12 mouse cellular contexts compared by ENCODE assay signal in genomic region chr5:98856356-98856755, GRCm38 (mm10). TPM values are rescaled to one million over a fixed set of nuclear protein-coding genes. Genes with fewer than 3 reads are reported as not detected.
DNase-seq lines count a peak whose midpoint lies in the region; ATAC-seq and TF ChIP-seq lines count a peak whose summit lies in the region.
"Had no signal": no experiment of that assay in that cellular context is flagged by ENCODE, and none has a peak within 500 bp of the region (broad histone marks: within the 10 kb centered on the region; RNA-seq: fewer than 3 reads in every experiment).

No protein-coding gene starts in this region.

- TF ChIP-seq CTCF in stomach, postnatal 0 days (IDR thresholded peaks at IDR 0.05; ENCODE audit: low read depth), result no peak

- no peaks in the 10 kb centered on the region for H3K9me3 ChIP-seq in hindbrain, embryonic 10.5 days
- H3K9me3 ChIP-seq in hindbrain, embryonic 12.5 days (replicated peaks), result no peaks in the 10 kb centered on the region
- H3K9me3 ChIP-seq in limb, embryonic 13.5 days, result no peaks in the 10 kb centered on the region
- no peaks in the 10 kb centered on the region for H3K9me3 ChIP-seq in stomach, postnatal 0 days (ENCODE audit: control insufficient read depth, low read length)
- H3K9me3 ChIP-seq: liver, embryonic 12.5 days had no signal

- H3K4me3 ChIP-seq in hindbrain, embryonic 10.5 days, result no peak overlapping the region
- no peak overlapping the region for H3K4me3 ChIP-seq in hindbrain, embryonic 12.5 days
- H3K4me3 ChIP-seq in limb, embryonic 13.5 days, result peak overlapping the region; percentile 62
- peak overlapping the region; percentile 59; the same call in 1 of the 2 replicates for H3K4me3 ChIP-seq in stomach, postnatal 0 days (ENCODE audit: low read depth, low read length)
- H3K4me3 ChIP-seq: liver, embryonic 12.5 days; myocyte had no signal

- ATAC-seq in hindbrain, embryonic 12.5 days (ENCODE audit: low FRiP score), result no peak
- no peak for ATAC-seq in limb, embryonic 13.5 days (ENCODE audit: low FRiP score, low read depth)
- ATAC-seq in stomach, postnatal 0 days (ENCODE audit: low FRiP score, low TSS enrichment), result no peak
- ATAC-seq: liver, embryonic 12.5 days had no signal

- H3K36me3 ChIP-seq in hindbrain, embryonic 10.5 days, result no peaks in the 10 kb centered on the region
- H3K36me3 ChIP-seq in hindbrain, embryonic 12.5 days, result no peaks in the 10 kb centered on the region
- H3K36me3 ChIP-seq in limb, embryonic 13.5 days, result no peaks in the 10 kb centered on the region
- H3K36me3 ChIP-seq in stomach, postnatal 0 days (ENCODE audit: control insufficient read depth, insufficient read depth, low read length), result no peaks in the 10 kb centered on the region
- H3K36me3 ChIP-seq: liver, embryonic 12.5 days had no signal

- DNase-seq in hindbrain, embryonic 10.5 days (ENCODE audit: low spot score), result peak; percentile 7
- peak; percentile 25 to 28 for DNase-seq in right cerebral cortex, postnatal 10 days (ENCODE audit: low spot score in 2 of 2)
- no peak for DNase-seq in right cerebral cortex, adult 18-20 months
- DNase-seq in stomach, postnatal 0 days (ENCODE audit: low spot score), result no peak
- no peak for DNase-seq in urinary bladder, postnatal 4 days (ENCODE audit: low spot score in 2 of 2)
- no peak for DNase-seq in cerebellum, postnatal 10 days
- DNase-seq: cerebellum, postnatal 36 days; thymus, postnatal 25 days had no signal

- H3K27ac ChIP-seq in hindbrain, embryonic 10.5 days, result no peak overlapping the region
- H3K27ac ChIP-seq in hindbrain, embryonic 12.5 days, result no peak overlapping the region
- no peak overlapping the region for H3K27ac ChIP-seq in limb, embryonic 13.5 days
- H3K27ac ChIP-seq in stomach, postnatal 0 days (replicated peaks), result no peak overlapping the region
- H3K27ac ChIP-seq: liver, embryonic 12.5 days had no signal

- H3K9ac ChIP-seq in hindbrain, embryonic 12.5 days, result no peak overlapping the region
- no peak overlapping the region for H3K9ac ChIP-seq in limb, embryonic 13.5 days
- no peak overlapping the region for H3K9ac ChIP-seq in stomach, postnatal 0 days (ENCODE audit: low read length)
- H3K9ac ChIP-seq: liver, embryonic 12.5 days had no signal

- peaks cover 63% of the 10 kb centered on the region for H3K27me3 ChIP-seq in hindbrain, embryonic 10.5 days (ENCODE audit: insufficient read depth, poor library complexity, severe bottlenecking)
- H3K27me3 ChIP-seq in hindbrain, embryonic 12.5 days, result peaks cover 55% of the 10 kb centered on the region
- peaks cover 69% of the 10 kb centered on the region for H3K27me3 ChIP-seq in limb, embryonic 13.5 days
- H3K27me3 ChIP-seq in stomach, postnatal 0 days (ENCODE audit: control insufficient read depth, insufficient read depth, low read length), result 0 out of 2 replicates have a peak, but pooled peaks cover 3% of the 10 kb centered on the region

- TF ChIP-seq EP300 in stomach, postnatal 0 days (optimal IDR thresholded peaks at IDR 0.05), result no peak

- H3K4me1 ChIP-seq in hindbrain, embryonic 10.5 days (replicated peaks), result peaks cover 24% of the 10 kb centered on the region
- H3K4me1 ChIP-seq in hindbrain, embryonic 12.5 days, result peaks cover 11% of the 10 kb centered on the region
- peaks cover 14% of the 10 kb centered on the region for H3K4me1 ChIP-seq in limb, embryonic 13.5 days
- H3K4me1 ChIP-seq in stomach, postnatal 0 days (replicated peaks; ENCODE audit: control insufficient read depth, insufficient read depth), result 0 out of 2 replicates have a peak, but pooled peaks cover 2% of the 10 kb centered on the region
- H3K4me1 ChIP-seq: liver, embryonic 12.5 days had no signal

- no peak overlapping the region for H3K4me2 ChIP-seq in hindbrain, embryonic 12.5 days (replicated peaks)
- peak overlapping the region; percentile 99 for H3K4me2 ChIP-seq in limb, embryonic 13.5 days (replicated peaks)
- peak overlapping the region; percentile 93 for H3K4me2 ChIP-seq in stomach, postnatal 0 days (replicated peaks; ENCODE audit: low read depth)
- H3K4me2 ChIP-seq: liver, embryonic 12.5 days had no signal

- WGBS in hindbrain, embryonic 10.5 days, result 74% methylated on average over 7 of the region's 7 CpGs
- 63% methylated on average over 7 of the region's 7 CpGs for WGBS in hindbrain, embryonic 12.5 days
- WGBS in limb, embryonic 13.5 days, result 41% methylated on average over 7 of the region's 7 CpGs
- 40% methylated on average over 7 of the region's 7 CpGs for WGBS in stomach, postnatal 0 days

RNA-seq across cellular contexts. Expression of gene Bmp3, which starts 2.1 kb away (rescaled TPM):
- 0.63 and 0.70 TPM in 2 replicates for polyA plus RNA-seq in hindbrain, embryonic 10.5 days (2016; fragmentation: Nextera tagmentation; extraction: Ambion mirVana)
- polyA plus RNA-seq in hindbrain, embryonic 12.5 days (2016; fragmentation: Nextera tagmentation; extraction: Ambion mirVana), result 2.5 and 2.7 TPM in 2 replicates
- 3.0 and 3.3 TPM in 2 replicates for polyA plus RNA-seq in limb, embryonic 13.5 days (2015; fragmentation: Nextera tagmentation; extraction: Ambion mirVana)
- 1.4 and 1.7 TPM in 2 replicates for polyA plus RNA-seq in stomach, postnatal 0 days (2015; fragmentation: Nextera tagmentation; extraction: Ambion mirVana)
- polyA plus RNA-seq: myocyte had no signal

Comparison
In these comparisons a context has a peak if more than half of its experiments do, and no peak if none do; other contexts are left out.
1. DNase-seq: peak in hindbrain, embryonic 10.5 days (single experiment) and right cerebral cortex, postnatal 10 days (2 of 2); none in right cerebral cortex, adult 18-20 months (single experiment), stomach, postnatal 0 days (single experiment), urinary bladder, postnatal 4 days (0 of 2) and cerebellum, postnatal 10 days (0 of 2).
2. H3K4me3 ChIP-seq: peak in limb, embryonic 13.5 days (single experiment) and stomach, postnatal 0 days (single experiment); none in hindbrain, embryonic 10.5 days (single experiment) and hindbrain, embryonic 12.5 days (single experiment).